Mouse (Mus musculus) spleen, adult 18-20 months (tissue): Measurements from ENCODE around the gene 2010111I01Rik.

ENCODE experiments used
- DNase-seq, 2 experiments: peaks; one replicate each; pipeline ENCODE4 v3.0.0; 2022; ENCODE audit warnings: mixed read lengths in 2 of 2

2010111I01Rik gene

DNA sequence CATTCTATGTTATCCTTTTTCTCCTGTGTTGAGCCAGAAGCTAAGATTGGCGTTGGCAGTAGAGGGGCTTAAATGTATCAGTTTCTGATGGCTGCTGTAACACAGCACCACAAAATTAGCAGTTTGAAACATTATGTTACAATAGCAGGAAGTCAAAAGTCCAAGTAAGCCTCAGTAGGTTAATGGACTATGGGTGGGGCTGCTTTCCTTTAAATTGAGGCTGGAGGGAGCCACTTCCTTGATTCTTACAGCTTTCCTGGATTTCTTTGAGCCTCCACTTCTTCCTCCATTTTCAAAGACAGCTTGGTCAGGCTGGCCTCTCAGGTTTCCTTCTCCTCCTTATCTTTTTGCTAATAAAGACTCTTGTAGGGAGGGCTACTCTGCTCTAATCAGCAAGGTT, 304.1 kb downstream of the 2010111I01Rik start:
- no peak for DNase-seq

DNA sequence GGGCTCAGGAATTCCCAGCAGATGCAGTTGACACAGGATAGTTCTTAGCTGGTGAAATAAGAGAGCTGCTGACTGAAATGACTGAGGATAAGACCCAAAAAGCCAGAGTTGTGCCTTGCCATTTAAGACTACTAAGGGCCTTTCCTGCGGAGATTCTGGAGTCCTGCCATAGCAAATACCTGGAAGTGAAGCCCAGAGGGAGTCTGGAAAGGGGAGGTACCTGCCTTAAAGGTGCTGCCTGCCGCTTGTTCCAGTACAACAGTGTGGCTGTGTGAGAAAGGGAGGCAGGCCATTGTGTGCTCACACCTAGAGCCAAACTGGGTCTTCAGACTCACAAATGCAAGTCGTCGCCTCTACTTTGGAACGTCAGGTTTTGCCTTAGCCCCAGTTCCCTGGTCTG, 305.5 kb downstream of the 2010111I01Rik start:
- DNase-seq = no peak

DNA sequence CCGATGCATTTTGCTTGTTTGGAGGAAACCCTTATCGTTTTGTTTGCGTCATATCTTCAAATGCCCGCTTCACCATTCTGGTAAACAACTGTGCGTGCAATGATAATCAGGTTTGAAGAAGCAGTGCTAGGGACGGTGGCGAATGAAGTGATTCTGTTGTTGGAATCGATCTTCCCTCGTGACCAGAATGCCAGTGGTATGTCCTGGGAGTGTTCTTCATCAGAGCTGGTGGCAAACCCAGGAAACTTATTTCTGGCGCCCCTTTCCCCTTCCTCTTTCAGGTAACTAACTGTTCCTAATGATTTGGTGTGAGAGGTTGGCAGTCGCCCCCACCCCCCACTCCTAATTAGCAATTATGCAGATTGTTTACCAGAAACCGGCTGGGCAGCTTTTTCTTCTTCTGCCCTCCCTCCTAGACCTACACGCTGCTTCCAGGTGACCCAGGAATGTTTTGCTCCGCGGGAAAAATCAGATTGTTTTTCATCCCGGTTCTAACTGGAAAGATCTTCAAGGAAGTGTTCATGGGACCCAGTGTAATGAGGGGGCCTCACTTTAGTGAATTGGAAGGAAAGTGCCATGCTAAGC, 307.4 kb downstream of the 2010111I01Rik start:
- DNase-seq = no peak

DNA sequence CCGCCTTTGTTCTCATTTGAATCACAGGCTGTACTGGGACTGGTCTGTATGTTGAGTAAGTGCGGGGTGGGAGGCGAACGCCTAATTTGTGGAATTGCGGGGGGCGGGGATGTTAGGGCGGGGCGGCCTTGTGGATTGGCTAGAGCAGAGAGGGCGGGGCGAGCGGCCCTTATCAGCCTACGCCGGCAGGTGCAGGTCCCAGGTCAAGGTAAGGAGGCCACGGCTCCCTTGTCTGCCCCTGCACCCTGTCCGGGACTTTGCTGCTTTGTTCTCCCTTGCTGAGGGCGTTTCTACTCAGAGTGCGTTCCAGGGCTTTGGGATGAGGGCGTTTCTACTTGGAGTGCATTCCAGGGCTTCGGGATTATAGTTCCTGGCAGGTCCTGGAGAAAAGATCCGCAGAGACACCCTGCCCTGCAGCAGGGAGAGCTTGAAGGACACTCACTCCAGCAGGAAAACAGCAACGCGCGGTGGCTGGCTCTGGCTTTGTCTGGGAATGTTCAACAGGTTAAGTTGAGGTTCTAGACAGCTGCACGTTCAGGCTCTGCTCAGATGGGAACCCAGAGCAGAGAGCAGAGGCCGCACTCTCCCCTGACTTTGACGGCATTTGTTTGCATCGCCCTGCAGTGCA, 308.0 kb downstream of the 2010111I01Rik start:
- no peak for DNase-seq

DNA sequence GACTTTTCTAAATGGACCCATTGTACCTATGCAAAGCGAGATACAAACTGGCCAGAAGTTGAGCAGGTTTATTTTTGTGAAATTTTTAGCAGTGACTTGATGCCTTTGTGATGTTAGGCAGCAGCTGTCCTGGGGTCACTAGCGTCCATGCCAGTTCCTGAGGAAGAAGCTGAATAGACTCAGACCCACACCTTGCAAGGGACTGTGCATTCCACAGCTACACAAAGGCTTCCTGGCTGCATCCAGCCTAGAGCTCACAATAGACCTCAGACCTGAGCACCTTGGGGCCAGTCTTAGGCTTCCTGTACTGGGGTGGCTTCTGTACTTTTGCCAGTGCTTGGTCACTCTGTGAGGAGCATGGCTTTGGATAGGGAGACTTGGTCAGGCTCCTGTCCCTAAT, 309.2 kb downstream of the 2010111I01Rik start:
- no peak for DNase-seq

DNA sequence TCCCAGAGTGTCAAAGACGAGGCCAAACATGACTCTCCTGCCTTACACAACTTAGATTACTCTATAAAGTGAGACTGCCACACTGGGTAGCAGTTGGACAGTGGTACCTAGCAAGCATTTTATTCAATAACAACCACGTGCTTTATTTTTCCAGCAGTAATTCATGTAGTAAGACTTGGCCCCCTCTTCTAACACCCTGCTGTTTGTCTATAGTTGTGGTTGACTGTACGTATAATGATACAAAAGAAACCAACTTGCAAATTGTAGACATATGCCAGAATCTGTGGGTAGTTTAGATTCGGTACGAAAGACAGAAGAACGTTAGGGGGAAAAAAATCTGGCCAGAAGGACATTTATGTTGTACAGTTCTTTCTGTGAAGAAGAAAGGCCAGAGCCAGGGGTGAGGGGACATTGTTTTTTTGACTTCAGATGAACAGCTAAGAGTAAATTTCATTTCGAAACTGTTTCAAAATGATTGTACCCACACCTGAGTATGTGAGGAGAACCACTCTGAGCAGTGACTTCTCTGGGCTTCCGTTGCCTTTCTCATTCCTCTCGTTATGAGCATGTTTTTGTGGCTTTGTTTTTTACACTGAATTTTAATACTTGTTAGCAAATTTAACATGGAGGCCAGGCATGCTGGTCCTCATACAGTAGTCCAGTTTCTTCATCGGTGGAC, 309.9 kb downstream of the 2010111I01Rik start:
- no peak for DNase-seq

GRCm38 (mm10) chr13:63276389-63276788, 311.7 kb downstream of the 2010111I01Rik start:
- no peak for DNase-seq

GRCm38 (mm10) chr13:63277316-63277715, 312.6 kb downstream of the 2010111I01Rik start:
- DNase-seq = no peak

DNA sequence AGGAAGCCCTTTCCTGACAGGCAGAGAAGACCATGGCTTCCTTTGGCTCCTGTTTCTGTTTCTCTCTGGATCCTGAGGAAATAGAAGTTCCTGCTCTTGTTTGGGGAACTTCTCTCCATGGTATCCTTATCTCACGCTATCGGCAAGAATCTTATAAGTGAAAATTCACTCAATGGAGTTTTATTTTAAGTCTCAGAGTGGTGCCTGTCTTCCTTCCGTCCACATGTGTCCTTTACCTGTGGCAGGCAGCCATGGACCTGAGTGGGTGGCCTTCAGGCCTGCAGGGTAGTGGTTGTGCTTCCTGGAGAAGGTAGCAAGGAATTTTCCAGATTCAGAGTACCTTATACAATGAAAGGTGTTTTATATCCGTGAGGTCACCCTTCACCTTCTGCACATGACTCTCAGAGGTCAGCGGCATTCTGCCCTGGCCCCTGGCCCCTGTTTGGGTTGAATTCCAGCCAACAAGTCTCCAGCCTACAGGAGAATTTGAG, 313.5 kb downstream of the 2010111I01Rik start:
- no peak for DNase-seq

- no peak for DNase-seq
Measured at GRCm38 (mm10) chr13:63278796-63279475, 314.2 kb downstream of the 2010111I01Rik start.

- no peak for DNase-seq
Measured at GRCm38 (mm10) chr13:63279807-63280206, 315.1 kb downstream of the 2010111I01Rik start.

GRCm38 (mm10) chr13:63280344-63280743, 315.7 kb downstream of the 2010111I01Rik start:
- DNase-seq = no peak

DNA sequence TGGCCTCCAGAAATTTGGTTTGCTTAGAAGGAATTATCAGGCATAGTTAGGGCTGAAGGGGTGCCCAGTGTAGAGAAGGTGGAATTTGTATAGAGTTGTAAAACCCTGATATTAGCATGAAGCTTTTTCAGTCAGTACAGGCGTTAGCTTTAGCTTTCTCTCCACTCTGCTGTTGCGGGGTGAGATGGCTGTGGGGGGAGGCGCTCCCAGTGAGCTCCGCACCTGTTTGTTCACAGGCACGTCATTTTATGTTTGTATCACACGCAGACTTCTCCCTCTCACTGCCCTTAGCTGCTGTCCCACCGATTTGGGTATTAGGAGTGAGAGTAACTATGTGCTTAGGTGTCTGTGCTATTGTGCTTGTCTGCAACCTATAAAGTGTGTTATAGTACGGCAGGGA, 316.5 kb downstream of the 2010111I01Rik start:
- no peak for DNase-seq

GRCm38 (mm10) chr13:63283236-63283635, 318.5 kb downstream of the 2010111I01Rik start:
- no peak for DNase-seq

DNA sequence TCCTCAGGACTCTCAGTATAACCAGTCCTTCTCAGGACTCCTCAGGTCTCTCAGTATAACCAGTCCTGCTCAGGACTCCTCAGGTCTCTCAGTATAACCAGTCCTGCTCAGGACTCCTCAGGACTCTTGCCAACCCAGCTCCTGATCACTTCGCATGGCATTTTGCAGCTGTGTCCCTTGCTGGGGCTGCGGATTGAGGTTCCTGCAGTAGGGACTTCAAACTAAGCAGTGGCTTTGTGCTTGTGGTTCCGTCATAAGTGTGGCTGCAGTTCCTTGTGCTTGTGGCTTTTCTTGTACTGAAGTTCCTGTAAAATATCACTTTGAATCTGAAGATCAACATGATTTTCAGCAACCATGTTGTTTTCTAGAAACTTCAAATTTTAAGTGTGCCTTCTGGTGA, 320.1 kb downstream of the 2010111I01Rik start:
- DNase-seq = no peak

DNA sequence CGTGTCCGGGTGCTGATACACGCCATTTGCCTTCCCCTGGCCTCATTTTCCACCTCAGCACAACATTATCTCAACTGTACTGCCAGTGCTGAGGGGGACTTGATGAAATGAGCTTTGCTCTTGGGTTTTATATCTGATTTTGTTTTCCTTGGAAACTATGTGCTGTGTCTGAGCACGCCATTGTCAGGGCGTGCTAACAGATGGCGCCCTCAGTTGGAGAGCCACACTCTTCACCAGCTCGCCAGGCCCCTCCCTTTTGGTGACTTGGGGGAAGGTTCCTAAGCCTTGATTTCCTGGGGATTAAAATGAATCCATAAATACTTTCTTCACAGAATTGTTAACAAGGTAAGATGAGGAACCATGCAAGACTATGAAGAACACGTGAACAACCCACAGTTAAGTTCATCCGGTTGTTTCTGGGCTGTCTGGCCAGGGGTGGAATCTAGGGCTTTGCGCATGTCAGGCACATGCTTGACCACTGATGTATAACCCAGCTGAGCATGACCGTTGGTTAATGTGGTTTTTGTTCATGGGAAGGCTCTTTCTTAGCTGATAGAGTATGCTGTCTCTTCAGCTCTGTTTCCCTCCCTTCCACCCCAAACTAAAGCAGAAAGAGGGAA, 321.9 kb downstream of the 2010111I01Rik start:
- no peak for DNase-seq

GRCm38 (mm10) chr13:63289152-63289551, 324.5 kb downstream of the 2010111I01Rik start:
- DNase-seq = no peak

GRCm38 (mm10) chr13:63289687-63290086, 325.0 kb downstream of the 2010111I01Rik start:
- no peak for DNase-seq

- no peak for DNase-seq
Measured at GRCm38 (mm10) chr13:63290126-63290525, 325.4 kb downstream of the 2010111I01Rik start.

DNA sequence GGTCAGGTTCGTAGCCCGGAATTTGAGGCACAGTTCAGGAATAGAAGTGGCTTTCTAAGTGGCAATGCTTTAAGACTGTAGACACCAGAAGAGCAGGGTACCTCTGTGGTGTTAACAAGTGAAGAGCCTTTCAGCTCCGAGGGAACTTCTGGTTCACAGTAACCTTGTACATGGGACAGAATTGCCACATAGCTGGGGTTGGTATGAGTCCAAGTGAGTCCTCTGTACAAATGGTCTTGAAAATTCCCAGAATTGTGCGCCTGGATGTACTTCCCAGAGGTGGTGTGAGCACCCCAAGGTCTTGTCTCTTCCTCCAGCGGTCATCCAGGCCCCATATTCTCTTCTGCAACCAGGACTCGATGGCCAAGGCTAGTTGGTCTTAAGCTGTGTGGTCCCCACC, 326.3 kb downstream of the 2010111I01Rik start:
- DNase-seq = no peak

DNA sequence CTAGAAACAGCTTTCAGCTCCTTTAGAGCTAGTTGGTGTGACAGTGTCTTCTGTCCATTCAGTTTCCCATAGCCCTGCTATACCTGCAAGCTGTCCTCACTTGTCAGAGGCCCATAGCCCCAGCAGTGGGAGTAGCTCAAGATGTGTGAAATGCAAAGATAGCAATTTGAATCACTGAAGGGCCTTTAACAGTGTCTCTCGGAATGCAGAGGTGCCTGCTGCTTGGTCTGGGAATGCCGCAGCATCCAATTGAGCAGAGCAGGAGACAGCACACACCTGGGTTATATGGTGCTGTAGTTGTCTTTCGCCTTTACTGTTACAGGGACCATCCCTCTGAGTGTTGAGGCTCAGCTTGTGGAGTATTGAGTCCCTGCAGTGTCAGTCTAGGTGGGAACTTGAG, 329.0 kb downstream of the 2010111I01Rik start:
- DNase-seq = no peak

DNA sequence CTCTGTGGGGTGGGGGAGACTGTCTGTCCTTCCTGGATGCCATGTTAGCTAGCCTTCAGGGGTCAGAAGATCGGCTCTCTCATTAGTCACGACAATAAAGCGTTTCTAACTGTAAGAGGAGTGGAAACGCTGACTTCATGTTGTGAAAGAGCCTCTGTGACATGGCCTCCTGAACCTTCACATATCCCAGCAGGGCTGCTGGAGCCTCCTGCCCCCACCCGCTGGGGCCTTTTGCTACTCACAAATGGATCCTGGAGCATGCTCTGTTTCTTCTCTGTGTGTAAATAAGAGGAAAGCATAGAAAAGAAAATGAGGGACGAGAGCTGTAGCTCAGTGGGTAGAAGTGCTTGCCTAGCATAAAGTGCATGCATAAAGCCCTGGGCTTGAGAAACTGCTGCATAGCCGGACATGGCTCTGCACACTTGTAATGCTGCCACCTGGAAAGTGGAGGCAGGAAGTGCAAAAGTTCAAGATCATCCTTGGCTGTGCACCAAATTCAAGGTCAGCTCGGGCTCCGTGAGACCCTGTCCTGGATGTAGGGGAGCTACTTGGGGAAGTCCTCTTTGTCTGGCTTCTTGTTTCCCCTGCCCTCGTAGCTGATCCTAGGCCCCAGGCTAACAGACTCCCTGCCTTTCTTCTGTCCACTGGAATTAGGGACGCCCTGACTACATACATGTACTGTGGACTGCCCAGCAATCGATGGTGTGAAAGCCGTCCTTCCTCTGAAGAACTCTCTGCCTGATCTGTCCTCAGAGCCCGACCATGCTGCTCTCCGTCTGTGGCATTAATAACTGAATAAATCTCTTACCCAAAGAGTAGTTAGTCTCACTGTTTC, 329.9 kb downstream of the 2010111I01Rik start:
- DNase-seq = no peak
